Mouse (Mus musculus): ENCODE measurements at regions not wholly inside any gene's neighbourhood (a gene's known extent, or its start where the extent isn't known, plus 50 kb on each side); places are given as distances from the start of the nearest gene placed in this dataset.
A peak's percentile ranks its signal among the peaks of the same experiment; 100 is the strongest.
"Not testable (repeated sequence)": the region's sequence is repeated elsewhere in the genome, so short reads cannot be mapped to it uniquely, and the experiment has no call there.

DNA sequence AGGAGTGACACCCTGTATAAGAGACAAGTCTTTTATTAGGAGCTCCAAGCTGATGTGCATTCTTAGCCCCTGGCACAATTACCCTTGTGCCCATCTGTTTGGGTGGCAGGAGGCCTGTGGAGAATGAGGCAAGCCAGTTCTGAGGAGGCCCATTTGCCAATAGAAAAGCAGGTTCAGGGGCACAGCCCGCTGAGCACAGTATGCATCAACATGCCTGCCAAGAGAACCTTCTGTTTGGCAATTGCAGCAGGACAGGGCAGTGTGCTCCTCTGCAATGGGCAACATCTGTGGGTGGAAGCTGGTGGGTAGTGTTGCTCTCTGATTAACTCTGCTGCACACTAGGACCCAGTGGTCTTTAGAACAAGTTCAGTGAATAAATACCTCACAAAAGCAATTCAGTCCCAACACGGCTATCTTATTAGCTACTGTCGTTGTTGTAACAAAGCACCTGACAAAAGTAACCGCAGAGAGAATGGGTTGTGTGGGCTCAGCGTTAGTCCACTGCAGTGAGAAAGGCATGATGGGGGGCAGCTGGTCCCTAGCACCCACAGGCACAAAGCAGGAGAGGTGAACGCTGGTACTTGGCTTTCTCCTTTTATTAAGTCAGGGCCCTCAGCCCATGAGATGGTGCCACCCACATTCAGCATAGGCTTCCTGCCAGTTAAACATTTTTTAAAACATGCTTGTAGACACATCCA, 187.3 kb upstream of the Tas2r119 start:
- DNase-seq = no peak

DNA sequence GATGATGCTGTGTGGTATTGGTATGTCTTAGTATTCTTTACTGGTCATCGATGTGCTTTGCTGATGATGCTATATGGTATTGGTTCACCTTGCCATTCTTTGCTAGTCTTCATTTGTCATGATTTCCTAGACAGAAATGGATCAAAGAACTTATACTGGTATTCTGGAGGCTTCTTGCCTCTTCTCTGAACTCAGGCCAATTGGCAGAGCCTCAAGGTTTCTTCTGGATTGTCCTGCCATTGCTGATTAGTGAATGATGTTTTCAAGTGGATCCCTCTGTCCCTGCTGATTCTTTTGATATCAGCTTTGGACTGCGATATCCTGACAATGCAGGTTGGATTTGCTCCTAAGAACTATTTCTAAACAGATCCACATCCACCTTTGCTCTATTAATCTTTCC, 179.1 kb upstream of the Tas2r119 start:
- DNase-seq = no peak

GRCm38 (mm10) chr15:31999553-31999952, 177.5 kb upstream of the Tas2r119 start:
- no peak for DNase-seq

GRCm38 (mm10) chr15:32002950-32003422, 174.1 kb upstream of the Tas2r119 start:
- no peak for DNase-seq

DNA sequence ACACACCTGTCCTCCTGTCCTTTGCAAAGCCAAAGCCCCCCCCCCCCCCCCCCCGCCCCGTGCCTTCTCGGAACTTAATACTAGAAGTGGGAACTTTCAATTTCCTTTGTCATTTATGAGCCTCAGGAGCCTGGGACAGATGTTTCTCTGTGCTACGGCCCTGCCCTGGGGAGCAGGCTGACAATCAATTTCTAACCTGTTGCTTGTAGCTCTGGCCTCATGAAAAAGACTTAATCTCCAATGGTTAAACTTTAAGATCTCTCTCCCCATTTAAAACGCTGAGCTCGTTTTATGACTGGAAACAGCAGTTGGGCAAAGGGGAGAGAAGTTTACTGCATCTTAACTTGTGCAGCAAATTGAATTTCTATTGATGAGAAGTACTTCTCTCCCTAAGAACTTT, 173.6 kb upstream of the Tas2r119 start:
- DNase-seq = no peak

GRCm38 (mm10) chr15:32005986-32006385, 171.1 kb upstream of the Tas2r119 start:
- DNase-seq = no peak

- DNase-seq = no peak
These were observed 167.3 kb upstream of the Tas2r119 start for GRCm38 (mm10) chr15:32009818-32010217.

DNA sequence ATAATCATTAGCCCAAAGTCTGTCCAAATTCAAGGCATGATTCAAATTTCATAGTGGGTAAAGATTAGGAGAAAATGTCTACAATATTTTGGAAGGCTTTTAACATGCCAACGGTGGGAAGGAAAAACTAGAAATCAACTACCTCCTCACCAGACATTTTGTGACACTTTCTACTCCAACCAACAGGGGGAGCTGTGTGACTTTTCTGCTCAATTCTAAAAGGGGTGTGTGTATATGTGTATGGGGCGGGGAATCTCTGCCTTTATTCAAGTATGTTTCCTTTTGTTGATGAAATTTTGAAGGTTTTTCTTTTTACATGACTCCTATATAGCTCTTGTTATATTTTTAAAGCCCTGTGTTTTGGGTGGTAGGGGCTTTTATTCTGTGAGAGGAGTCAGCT, 165.0 kb upstream of the Tas2r119 start:
- DNase-seq = peak; percentile 27 to 60

GRCm38 (mm10) chr15:32012838-32013237, 164.3 kb upstream of the Tas2r119 start:
- no peak for DNase-seq

DNA sequence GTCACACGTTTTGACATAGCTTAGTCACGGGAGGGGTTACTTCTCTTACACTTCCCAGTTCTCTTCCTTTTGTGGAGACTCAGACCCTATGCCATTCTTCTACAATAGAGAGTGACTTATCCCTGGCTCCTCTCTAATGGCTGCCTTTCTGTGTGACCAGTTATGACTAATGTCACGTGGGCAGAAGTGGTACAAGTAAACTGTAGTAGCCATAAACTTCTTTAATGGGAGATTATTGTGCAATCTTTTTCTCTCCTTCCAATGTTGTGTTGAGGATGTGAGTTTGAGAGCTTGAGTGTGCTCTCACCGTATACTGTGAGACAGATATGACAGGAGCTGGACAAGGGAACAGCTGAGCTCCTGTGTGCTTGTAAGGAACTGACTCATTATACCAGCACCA, 161.9 kb upstream of the Tas2r119 start:
- DNase-seq = no peak

DNA sequence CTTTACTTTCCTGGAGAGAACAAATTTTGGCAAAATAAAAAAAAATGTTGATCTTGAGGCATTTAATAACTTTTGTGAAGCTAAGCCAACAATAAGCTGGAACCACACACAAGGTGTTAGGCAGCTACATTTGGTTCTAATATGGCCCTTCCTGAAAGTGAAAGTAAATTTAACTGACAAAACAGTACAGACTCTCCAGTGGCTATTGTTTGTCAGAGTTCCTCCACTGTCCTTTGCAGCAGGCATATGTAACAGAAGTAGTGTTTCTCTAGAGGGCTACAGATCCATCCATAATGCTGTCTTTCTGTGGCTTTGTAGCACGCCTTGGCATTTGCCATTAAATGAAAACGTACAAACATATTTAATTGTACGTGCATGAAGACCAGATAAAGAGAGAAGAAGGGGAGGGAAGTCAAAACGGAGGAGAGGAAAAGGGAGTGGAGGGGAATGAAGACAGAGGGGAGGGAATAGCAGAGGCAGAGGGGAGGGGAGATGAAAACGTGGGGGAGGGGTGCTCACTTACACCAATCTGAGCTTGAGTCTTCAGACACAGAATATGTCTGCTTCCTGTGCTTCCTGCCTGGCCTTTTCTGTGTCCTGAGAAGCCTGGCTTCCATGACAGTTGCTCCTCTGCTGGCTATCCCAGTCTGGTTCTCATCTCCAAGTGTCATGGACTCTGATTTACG, 156.6 kb upstream of the Tas2r119 start:
- no peak for DNase-seq

GRCm38 (mm10) chr15:32021009-32021602, 156.0 kb upstream of the Tas2r119 start:
- DNase-seq = no peak

- DNase-seq = no peak
These were observed 143.0 kb upstream of the Tas2r119 start for GRCm38 (mm10) chr15:32034091-32034490.

- no peak for DNase-seq
These were observed 142.3 kb upstream of the Tas2r119 start for GRCm38 (mm10) chr15:32034790-32035189.

GRCm38 (mm10) chr15:32041764-32042163, 135.3 kb upstream of the Tas2r119 start:
- DNase-seq = no peak

DNA sequence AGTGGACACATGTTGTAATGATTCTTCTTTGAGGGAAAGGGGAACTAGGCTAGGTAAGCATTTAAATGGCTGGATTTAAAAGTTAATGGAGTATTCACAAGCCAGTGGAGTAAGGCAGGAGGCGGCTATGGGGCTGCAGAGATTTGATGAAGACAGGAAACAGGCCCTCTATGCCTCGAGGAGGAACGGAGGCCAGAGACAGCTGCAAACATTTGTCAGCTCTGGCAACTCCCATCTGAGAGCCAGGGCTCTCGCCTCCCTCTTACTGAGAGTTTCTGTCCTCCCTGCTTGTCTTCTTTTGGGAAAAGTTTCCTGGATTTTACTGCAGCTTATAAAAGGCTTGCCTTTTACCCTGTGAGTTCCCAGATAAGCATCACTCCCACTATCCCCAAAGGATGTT, 134.9 kb upstream of the Tas2r119 start:
- DNase-seq = peak; percentile 8 to 13

DNA sequence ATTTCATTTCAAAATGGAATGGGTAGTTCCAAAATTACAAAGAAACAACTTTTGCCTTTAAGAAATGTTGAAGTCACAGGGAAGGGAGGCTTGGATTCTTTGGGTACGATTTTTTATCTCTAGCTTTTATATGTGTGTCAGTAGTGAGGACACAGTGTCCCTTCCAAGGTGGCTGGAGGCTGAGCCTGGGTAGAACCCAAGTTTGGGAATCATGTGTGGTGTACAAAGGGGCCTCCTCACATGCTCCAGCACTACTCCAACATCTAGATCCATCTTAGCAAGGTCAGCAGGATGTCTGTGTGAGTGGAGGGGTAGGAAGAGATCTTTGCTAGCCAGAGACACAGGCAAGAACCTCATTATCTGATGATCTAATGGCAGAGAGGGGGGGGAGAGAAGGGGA, 134.5 kb upstream of the Tas2r119 start:
- DNase-seq = no peak

GRCm38 (mm10) chr15:32043207-32043606, 133.9 kb upstream of the Tas2r119 start:
- no peak for DNase-seq

- DNase-seq = not testable (repeated sequence)
These were observed 133.4 kb upstream of the Tas2r119 start for GRCm38 (mm10) chr15:32043670-32044069.

- no peak for DNase-seq
These were observed 128.3 kb upstream of the Tas2r119 start for GRCm38 (mm10) chr15:32048836-32049235.

- DNase-seq = no peak
These were observed 115.5 kb upstream of the Tas2r119 start for GRCm38 (mm10) chr15:32061573-32061972.

GRCm38 (mm10) chr15:32082109-32082508, 95.0 kb upstream of the Tas2r119 start:
- no peak for DNase-seq

DNA sequence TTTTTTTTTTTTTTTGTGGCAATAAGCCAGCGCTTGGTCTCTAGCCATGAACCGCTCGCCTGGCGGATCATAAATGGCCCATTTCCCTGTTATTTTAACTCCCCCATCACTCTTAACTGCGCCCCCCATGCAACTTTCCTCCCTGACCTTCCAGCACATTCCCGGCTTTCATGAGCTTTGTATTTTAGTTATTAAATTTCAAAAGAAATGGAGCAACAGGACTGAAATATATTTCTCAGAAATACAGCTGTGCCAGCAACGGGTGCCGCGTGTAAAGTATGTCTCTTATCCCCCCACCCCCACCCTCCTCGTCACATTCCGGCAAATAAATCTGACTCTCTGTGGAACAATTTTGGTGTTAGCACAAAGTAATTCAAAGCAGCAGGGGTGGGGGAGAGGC, 83.2 kb upstream of the Tas2r119 start:
- no peak for DNase-seq

GRCm38 (mm10) chr15:32095554-32095953, 81.5 kb upstream of the Tas2r119 start:
- no peak for DNase-seq
